Mouse (Mus musculus): Measurements from ENCODE around the gene Nr6a1. TPM values are rescaled to one million over a fixed set of nuclear protein-coding genes. Genes with fewer than 3 reads are reported as not detected.

Gene Nr6a1
- polyA plus RNA-seq, 1 experiment from 2014 or later: 0.51 TPM

DNA sequence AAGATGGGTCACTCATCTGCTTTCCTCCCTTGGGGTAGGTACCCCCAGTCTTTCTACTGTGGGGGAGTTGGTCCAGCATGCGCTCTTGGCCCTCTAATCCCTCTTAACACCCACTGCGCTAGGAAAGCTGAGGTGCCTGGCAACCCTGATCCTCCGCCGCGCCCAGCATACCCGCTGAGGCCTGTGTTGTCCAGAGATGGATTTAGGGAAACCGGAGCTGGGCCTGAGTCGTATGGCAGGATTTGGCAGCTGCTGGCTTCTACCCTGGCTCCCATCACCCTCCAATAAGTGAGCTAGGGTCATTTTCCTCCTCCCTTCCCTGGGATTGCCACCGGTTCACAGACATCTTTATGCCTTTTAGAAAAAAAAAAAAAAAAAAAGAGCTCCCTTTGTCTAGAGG is 231.7 kb downstream of the Nr6a1 start:
- no peak for ATAC-seq (replicated peaks; ENCODE audit: low FRiP score, low read depth)

DNA sequence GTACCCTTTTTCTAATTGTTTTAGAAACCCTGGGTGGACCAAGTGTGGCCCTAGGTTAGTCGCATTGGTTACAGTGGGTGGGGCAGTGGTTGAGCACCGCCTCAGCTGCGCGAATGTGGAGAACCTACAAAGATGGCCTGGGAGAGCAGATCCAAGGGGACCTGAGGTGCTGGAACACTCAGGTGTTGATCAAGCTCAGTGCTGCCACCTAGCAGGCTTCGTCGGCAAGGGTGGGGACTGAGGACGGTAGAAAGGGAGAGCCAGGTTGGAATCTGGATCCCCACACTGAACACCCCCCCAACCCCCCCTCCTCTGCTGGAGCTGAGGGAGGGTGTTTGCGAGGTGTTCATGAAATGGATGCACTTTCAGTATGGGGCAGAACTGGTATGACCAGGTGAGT is 235.9 kb downstream of the Nr6a1 start:
- Histone ChIP-seq H3K36me3 (ENCODE audit: insufficient read depth, low read length) (no peaks in the 10 kb centered on the region), H3K4me3 (replicated peaks; ENCODE audit: low read depth, low read length) (no peak overlapping the region), H3K27ac (no peak overlapping the region), H3K9ac (ENCODE audit: low read depth, low read length) (no peak overlapping the region), H3K4me2 (ENCODE audit: low read length) (no peak overlapping the region), H3K27me3 (ENCODE audit: insufficient read depth, low read length) (no peaks in the 10 kb centered on the region), H3K9me3 (replicated peaks; ENCODE audit: low read length) (no peaks in the 10 kb centered on the region), H3K4me1 (replicated peaks; ENCODE audit: insufficient read depth, low read length) (no peaks in the 10 kb centered on the region)
- no peak for ATAC-seq (replicated peaks; ENCODE audit: low FRiP score, low read depth)
- peak; percentile 66 for TF ChIP-seq CTCF (IDR thresholded peaks at IDR 0.05; ENCODE audit: low read depth)
- no peak for DNase-seq (ENCODE audit: low spot score)
- 14% methylated on average over 8 of the region's 8 CpGs for WGBS

More for the DNA sequence above, 231.7 kb downstream of the Nr6a1 start:
- Histone ChIP-seq H3K4me2 (ENCODE audit: low read length) (no peak overlapping the region), H3K36me3 (ENCODE audit: insufficient read depth, low read length) (no peaks in the 10 kb centered on the region), H3K4me3 (replicated peaks; ENCODE audit: low read depth, low read length) (no peak overlapping the region), H3K4me1 (replicated peaks; ENCODE audit: insufficient read depth, low read length) (no peaks in the 10 kb centered on the region), H3K9me3 (replicated peaks; ENCODE audit: low read length) (no peaks in the 10 kb centered on the region), H3K27me3 (ENCODE audit: insufficient read depth, low read length) (no peaks in the 10 kb centered on the region), H3K27ac (no peak overlapping the region), H3K9ac (ENCODE audit: low read depth, low read length) (no peak overlapping the region)
- TF ChIP-seq CTCF (IDR thresholded peaks at IDR 0.05; ENCODE audit: low read depth): no peak
- DNase-seq (ENCODE audit: low spot score): no peak
- WGBS: 66% methylated on average over 9 of the region's 9 CpGs

DNA sequence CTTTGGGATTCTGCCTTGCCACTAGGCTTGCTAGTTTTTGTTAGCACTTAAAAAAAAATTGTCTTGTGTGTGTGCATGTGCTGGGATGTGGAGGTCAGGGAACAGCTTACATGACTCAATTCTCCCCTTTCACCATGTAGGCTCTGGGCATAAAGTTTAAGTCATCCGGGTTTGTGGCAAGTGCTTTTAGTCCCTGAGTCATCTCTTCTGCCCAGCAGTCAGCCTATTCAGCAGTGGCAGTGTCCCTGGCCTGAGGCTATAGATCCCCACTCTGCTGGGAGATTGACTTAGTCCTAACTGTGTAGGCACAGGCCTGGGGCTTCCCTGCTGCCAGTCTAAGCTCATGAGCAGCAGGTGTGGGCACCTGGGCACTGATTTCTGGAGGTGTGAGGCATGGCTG is 237.6 kb downstream of the Nr6a1 start:
- TF ChIP-seq CTCF (IDR thresholded peaks at IDR 0.05; ENCODE audit: low read depth): no peak
- no peaks in the 10 kb centered on the region for H3K9me3 ChIP-seq (replicated peaks; ENCODE audit: low read length)
- ATAC-seq (replicated peaks; ENCODE audit: low FRiP score, low read depth) (no peak), DNase-seq (ENCODE audit: low spot score) (no peak)
- H3K4me3 ChIP-seq (replicated peaks; ENCODE audit: low read depth, low read length): no peak overlapping the region
- H3K4me2 ChIP-seq (ENCODE audit: low read length): no peak overlapping the region
- no peak overlapping the region for H3K9ac ChIP-seq (ENCODE audit: low read depth, low read length)
- WGBS: 83% methylated on average over 1 of the region's 1 CpGs
- no peak overlapping the region for H3K27ac ChIP-seq
- no peaks in the 10 kb centered on the region for H3K27me3 ChIP-seq (ENCODE audit: insufficient read depth, low read length)
- no peaks in the 10 kb centered on the region for H3K36me3 ChIP-seq (ENCODE audit: insufficient read depth, low read length)
- no peaks in the 10 kb centered on the region for H3K4me1 ChIP-seq (replicated peaks; ENCODE audit: insufficient read depth, low read length)

DNA sequence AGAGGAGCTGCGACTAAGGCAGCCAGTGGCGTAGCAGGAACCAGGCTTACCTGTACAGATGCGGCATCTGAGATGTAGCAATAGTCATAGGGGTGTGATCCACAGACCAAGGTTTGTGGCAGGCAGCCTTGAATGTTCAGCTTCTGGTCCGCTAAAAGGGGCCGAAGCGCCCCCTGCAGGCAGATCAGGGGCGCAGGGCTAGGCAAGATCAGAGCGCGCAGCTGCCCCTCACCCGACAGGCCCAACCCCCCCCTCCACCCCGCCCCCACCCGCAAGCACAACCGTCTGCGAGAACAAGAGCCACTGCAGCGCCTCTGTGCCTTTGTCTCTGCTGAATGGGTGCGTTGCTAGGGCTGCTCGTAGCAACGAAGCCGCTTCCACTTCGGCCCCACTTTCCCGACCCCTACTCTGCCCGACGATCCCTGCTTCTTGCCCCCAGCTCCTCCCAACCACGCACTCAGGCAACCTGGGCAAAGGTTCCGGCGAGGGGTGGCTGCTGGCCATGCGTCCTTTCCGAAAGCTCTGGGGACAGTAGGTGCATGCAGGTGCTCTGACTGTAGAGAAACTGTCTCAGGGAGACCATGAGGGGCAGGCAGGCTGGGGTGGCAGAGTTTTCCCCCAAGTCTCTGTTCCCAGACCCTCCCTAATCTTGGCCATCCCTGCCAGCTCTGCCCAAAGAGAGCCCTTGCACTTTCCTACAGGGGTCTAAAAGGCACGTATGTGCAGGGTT is 238.5 kb downstream of the Nr6a1 start:
- WGBS: 7% methylated on average over 27 of the region's 29 CpGs
- peak overlapping the region; percentile 35; the same call in 1 of the 2 replicates for H3K9ac ChIP-seq (ENCODE audit: low read depth, low read length)
- DNase-seq (ENCODE audit: low spot score): peak; percentile 49

DNA sequence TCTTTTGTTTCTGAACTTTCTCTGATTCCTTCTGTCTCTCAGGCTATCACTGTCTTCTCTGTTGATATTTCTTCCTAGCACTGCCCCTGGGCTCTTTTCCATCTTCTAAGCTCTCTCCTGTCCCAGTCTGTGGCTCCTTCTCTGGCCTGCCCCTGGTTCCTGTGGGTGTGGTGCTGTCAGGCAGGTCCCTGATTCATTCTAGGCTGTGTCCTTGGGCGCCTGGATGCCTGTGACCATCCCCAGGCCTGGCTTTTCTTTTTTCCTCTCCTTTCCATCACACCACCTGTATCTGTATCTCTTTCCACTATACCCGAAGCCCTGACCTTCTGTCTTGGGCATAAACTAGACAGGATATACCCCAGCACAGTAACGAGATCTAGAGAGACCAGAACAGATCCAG is 241.7 kb downstream of the Nr6a1 start:
- no peak overlapping the region for H3K9ac ChIP-seq (ENCODE audit: low read depth, low read length)
- no peaks in the 10 kb centered on the region for H3K4me1 ChIP-seq (replicated peaks; ENCODE audit: insufficient read depth, low read length)
- H3K27ac ChIP-seq: no peak overlapping the region
- H3K4me3 ChIP-seq (replicated peaks; ENCODE audit: low read depth, low read length): no peak overlapping the region
- WGBS: 69% methylated on average over 3 of the region's 3 CpGs
- DNase-seq (ENCODE audit: low spot score) (no peak), ATAC-seq (replicated peaks; ENCODE audit: low FRiP score, low read depth) (no peak)
- H3K9me3 ChIP-seq (replicated peaks; ENCODE audit: low read length): no peaks in the 10 kb centered on the region
- H3K36me3 ChIP-seq (ENCODE audit: insufficient read depth, low read length): no peaks in the 10 kb centered on the region
- TF ChIP-seq CTCF (IDR thresholded peaks at IDR 0.05; ENCODE audit: low read depth): no peak
- no peaks in the 10 kb centered on the region for H3K27me3 ChIP-seq (ENCODE audit: insufficient read depth, low read length)
- H3K4me2 ChIP-seq (ENCODE audit: low read length): no peak overlapping the region

More for the DNA sequence above, 238.5 kb downstream of the Nr6a1 start:
- peak; percentile 63 for TF ChIP-seq CTCF (IDR thresholded peaks at IDR 0.05; ENCODE audit: low read depth)
- H3K36me3 ChIP-seq (ENCODE audit: insufficient read depth, low read length): no peaks in the 10 kb centered on the region
- H3K27ac ChIP-seq: no peak overlapping the region
- no peaks in the 10 kb centered on the region for H3K27me3 ChIP-seq (ENCODE audit: insufficient read depth, low read length)
- no peaks in the 10 kb centered on the region for H3K9me3 ChIP-seq (replicated peaks; ENCODE audit: low read length)
- ATAC-seq (replicated peaks; ENCODE audit: low FRiP score, low read depth): no peak; the same call in 1 of the 2 replicates
- H3K4me3 ChIP-seq (replicated peaks; ENCODE audit: low read depth, low read length): peak overlapping the region; percentile 16
- no peaks in the 10 kb centered on the region for H3K4me1 ChIP-seq (replicated peaks; ENCODE audit: insufficient read depth, low read length)
- H3K4me2 ChIP-seq (ENCODE audit: low read length): peak overlapping the region; percentile 60

DNA sequence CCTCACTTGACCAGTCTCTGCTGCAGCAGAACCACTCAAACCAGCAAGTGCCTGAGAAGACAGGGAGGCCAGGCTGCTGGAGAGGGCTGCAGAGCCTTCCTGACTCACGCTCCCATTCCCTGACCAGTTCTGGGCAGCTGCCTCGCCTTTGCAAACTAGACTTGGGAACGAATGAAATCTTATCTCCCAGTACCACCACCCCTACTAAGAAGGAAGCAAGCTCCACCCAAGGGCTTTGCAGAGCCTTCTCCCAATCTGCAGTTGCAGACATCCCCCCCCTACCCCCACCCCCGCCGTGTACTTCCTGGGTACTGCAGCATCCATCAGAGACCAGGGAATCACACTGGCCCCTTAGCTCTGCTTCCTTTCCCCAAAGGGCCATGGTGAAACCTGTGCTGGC is 244.4 kb downstream of the Nr6a1 start:
- no peaks in the 10 kb centered on the region for H3K4me1 ChIP-seq (replicated peaks; ENCODE audit: insufficient read depth, low read length)
- H3K27ac ChIP-seq: no peak overlapping the region
- ATAC-seq (replicated peaks; ENCODE audit: low FRiP score, low read depth): no peak
- no peaks in the 10 kb centered on the region for H3K9me3 ChIP-seq (replicated peaks; ENCODE audit: low read length)
- DNase-seq (ENCODE audit: low spot score): no peak
- no peak overlapping the region for H3K9ac ChIP-seq (ENCODE audit: low read depth, low read length)
- no peak overlapping the region for H3K4me2 ChIP-seq (ENCODE audit: low read length)
- H3K36me3 ChIP-seq (ENCODE audit: insufficient read depth, low read length): no peaks in the 10 kb centered on the region
- H3K27me3 ChIP-seq (ENCODE audit: insufficient read depth, low read length): no peaks in the 10 kb centered on the region
- WGBS: 74% methylated on average over 5 of the region's 5 CpGs
- no peak for TF ChIP-seq CTCF (IDR thresholded peaks at IDR 0.05; ENCODE audit: low read depth)
- no peak overlapping the region for H3K4me3 ChIP-seq (replicated peaks; ENCODE audit: low read depth, low read length)

All from kidney, postnatal 0 days (tissue).